Mouse (Mus musculus) brain, embryonic 18.5 days (tissue): ENCODE measurements at regions not wholly inside any gene's neighbourhood (a gene's known extent, or its start where the extent isn't known, plus 50 kb on each side); places are given as distances from the start of the nearest gene placed in this dataset.
A peak's percentile ranks its signal among the peaks of the same experiment; 100 is the strongest.
"Not testable (repeated sequence)": the region's sequence is repeated elsewhere in the genome, so short reads cannot be mapped to it uniquely, and the experiment has no call there.

Experiments
- DNase-seq: peaks from one replicate; pipeline ENCODE4 v3.0.0-alpha.2; 2012; ENCODE audit warnings: low read depth, low spot score

DNA sequence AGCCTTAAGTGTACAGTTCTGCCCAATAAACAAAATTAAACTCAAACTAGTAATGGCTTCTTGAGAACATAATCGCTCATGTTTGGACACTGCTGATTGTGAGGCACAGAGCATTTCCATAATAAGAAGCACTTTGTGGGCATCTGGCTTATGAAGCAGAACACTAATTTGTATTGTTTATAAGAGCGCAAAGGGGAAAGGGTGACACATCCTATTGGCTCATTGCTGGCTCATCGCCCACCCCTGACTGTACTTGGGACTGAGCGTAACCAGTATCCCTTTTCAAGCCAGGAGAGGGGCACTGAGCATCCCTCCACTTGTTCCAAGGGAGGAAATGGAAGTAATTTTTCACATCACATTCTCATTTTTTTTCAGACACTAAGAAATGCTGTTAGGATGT, 288.0 kb downstream of the Sfmbt2 start:
- no peak for DNase-seq

DNA sequence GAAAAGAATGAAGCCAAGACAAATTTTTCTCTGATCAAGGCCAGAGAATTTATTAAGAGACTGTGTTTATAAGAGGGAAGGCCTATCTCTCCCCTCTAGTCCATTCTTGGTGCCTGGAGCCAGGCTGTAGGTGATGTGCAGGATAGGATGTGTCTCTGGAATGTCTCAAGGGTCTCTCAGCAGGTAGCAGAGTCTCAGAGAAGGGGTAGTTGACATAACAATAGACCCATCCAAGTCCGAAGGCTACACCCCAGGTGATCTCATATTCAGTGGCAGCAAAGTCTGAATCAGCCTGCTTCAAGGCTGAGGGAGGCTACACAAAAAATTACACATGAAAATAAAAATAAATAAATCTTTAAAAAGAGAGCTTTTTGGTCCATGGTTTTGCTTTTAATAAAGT, 297.6 kb downstream of the Sfmbt2 start:
- DNase-seq, result not testable (repeated sequence)

DNA sequence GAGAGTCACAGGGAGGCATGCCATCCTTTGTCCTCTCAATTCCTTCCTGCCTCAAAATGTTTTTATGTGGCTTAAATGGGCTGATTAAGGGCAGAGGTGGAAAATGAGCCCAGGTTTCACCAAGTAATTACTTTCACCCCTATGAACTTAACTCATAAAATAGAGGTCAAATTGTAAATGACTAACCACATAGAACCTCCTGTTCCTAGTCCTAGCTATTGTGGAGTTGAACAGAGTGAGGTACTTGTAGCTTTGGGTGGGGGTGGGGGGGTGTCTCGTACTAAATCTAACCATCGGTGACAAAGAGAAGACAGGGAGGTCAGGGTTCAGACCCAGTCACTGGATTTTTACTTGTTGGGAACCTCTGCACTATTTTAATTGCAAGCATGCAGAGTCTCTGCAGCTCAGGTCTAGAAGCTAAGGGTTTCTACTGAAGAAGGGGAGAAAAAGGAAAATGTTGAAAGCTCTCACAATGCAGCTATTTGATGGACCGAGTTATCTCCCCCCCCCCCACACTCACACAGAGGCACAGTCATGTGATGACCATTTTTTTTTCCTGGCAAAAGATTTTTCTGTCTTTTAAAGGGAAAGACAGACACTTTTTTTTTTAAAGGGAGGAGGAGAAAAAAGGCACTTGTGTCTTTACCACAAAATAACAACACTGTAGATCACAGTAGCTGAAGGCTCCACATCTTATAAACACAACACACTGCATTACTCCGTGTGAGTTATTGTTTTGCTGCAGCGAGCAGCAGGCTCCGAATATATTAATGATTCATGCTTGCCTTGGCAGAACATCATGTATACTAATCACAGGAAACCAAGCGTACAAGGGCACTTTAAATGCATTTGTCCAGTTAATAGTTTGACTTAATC, 300.4 kb downstream of the Sfmbt2 start:
- DNase-seq, result no peak

DNA sequence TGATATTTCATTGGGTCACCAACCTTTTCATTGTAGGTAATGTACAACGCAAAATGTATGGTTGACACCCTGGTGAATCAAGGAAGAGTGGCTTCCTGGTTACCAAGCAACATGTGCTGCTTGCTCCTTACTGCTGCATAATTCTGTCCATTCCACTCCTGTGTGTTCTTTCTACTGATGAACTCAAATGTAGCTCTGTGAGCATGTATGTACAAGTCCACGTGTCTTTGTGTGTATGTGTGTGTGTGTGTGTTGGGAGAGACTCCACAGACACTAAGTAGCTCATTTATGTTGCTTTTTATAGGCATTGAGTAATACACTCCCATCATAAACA, 301.0 kb downstream of the Sfmbt2 start:
- DNase-seq, result no peak

GRCm38 (mm10) chr2:10672196-10672595, 301.9 kb downstream of the Sfmbt2 start:
- DNase-seq, result no peak

DNA sequence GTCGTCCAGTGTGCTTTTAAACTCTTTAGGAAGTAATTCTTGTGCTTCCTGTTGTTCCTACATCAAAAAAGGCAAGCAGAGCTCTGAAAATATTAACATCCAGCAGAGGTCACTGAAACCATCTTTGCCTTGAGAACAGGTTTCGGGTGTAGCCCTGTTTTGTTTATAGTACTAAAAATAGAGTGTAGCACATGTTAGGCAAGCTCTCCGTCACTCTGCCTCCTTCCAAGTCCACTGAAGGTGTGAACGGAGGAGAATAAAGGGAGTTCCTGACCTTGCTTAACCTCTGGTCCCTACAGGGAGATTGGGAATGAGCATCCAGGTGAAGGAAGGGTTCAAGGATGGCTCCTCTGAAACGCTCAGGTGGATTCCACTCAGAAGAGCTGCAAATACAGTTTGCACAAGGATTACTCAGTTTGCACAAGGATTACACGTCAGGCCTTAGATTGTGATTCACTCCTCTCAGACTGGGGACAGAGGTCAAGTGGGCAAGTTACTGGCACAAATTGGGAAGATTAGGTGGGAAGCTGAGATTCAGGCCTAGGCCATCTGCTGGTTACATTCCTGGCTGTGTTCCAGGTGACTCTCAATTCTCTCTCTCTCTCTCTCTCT, 304.5 kb downstream of the Sfmbt2 start:
- DNase-seq, result no peak

DNA sequence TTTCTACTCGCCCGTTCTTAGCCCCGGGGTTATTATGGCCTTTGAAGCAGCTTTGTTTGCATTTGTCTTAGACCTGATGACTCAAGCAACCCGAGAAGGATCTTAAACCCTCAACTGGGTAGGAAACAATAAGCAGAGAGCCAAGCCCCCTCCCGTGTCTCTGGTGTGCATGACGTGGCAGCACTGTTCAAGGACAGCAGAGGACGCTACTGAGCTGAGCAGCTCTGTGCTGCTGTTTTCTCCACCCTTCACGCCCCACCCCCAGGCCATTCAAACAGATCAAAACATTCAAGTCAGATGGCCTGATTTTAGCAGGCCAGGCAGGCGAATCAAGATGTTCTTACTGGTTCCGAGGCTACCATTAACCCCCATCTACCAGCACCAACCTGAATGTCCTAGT, 331.1 kb downstream of the Sfmbt2 start:
- no peak for DNase-seq

DNA sequence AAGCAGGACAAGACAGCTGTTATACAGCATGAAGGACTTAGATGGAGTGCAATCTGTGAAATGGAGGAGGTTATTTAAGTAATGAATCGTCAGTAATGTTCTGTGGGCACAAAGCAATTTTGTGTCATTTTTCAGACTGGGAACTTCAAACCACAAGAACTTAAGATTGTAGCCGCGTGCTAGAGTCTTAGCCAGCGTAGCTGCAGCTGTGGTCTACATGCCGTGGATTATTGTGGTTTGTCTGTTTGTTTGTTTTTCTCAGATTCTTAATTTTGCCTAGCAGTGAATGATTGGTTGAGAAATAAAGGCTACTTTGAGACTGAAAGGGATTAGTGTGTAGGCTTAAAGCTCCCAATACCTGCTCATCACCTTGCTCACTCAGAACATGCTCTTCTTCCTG, 348.1 kb downstream of the Sfmbt2 start:
- no peak for DNase-seq

DNA sequence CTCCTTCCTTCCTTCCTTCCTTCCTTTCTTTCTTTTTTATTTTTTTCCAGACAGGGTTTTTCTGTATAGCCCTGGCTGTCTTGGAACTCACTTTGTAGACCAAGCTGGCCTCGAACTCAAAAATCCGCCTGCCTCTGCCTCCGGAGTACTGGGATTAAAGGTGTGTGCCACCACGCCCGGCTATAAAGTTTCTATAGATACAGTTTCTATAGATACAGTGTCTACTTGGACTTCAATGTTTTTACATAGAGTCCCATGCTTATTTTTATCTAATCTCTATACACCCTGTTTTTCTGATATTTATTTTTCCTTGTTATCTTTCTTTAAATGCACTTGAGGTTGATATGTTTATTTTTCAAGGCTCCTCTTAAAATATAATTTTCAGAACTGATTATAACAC, 364.0 kb downstream of the Sfmbt2 start:
- not testable (repeated sequence) for DNase-seq

- no peak for DNase-seq
These were observed 366.6 kb downstream of the Sfmbt2 start for GRCm38 (mm10) chr2:10736696-10737457.

- no peak for DNase-seq
These were observed 367.1 kb downstream of the Sfmbt2 start for GRCm38 (mm10) chr2:10737458-10737775.

DNA sequence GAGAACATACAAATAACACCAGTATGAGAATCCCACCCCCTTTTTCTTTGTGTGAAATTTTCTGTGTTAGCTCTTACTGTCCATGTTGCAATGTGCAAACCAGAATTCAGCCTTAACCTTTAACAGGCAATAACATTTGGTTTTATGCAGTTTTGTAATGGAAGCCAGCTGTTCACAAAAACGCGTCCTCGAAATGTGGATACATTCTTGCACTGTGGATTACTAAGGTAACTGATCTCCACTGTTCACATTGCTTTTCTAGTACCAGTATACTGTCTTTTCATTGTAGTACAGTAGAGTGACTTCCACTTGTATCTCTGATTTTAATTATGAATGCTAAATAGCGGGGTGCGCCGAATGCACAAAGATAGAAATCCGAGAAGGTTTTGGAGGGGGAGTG, 374.8 kb downstream of the Sfmbt2 start:
- no peak for DNase-seq

- no peak for DNase-seq
These were observed 385.1 kb downstream of the Sfmbt2 start for GRCm38 (mm10) chr2:10755375-10755774.

DNA sequence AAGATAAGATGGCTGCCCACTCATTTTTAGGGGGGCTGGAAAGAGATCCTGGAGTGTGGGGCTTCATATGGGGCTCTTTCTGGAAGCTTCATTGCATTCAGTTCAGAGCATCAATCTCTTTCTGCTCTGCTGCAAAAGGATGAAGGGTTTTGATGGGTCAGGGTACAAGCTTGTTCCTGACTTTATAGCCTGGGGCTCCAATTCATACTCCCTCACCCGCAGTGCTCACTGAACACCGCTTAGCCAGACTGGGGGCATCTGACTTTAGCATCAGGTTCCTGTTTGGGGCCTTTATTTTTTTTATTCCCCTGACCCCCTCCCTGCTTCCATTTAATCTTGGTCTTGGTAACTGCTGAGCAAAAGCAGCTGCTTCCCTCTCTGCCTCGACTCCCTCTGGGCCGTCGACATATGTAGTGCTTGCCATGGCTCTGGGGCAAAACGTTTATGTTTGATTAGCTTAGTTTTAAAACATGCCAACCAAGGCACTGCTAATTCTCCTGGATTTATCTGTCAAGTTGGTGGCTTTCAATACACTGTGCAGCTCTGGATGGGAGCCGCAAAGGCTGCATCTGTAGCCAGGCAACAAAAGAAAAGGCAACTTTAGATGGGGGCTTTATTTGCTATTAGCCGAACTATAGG, 387.0 kb downstream of the Sfmbt2 start:
- no peak for DNase-seq

- DNase-seq, result no peak
These were observed 387.6 kb downstream of the Sfmbt2 start for GRCm38 (mm10) chr2:10757886-10758285.

- DNase-seq, result no peak
These were observed 391.9 kb downstream of the Sfmbt2 start for GRCm38 (mm10) chr2:10762236-10762635.

DNA sequence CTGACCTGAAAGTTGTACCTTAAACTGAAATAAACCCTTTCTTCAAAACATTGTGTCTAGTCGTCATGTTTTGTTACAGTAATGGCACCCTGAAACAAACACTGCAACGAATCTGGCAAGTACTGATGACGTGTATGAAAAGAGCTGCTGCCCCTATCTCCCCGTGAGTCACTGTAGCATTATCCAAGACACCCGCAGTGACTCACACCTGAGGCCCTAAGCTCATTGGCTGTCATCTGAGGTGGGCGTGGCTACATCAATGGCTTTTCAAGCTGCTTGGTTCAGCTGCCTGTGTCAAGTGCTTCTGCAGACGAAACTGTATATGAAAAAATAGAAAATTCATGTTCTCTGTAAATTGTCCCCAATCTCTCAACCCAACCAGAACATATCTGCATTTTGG, 388.8 kb upstream of the Prkcq start:
- no peak for DNase-seq

GRCm38 (mm10) chr2:10783594-10783993, 388.3 kb upstream of the Prkcq start:
- DNase-seq, result no peak

DNA sequence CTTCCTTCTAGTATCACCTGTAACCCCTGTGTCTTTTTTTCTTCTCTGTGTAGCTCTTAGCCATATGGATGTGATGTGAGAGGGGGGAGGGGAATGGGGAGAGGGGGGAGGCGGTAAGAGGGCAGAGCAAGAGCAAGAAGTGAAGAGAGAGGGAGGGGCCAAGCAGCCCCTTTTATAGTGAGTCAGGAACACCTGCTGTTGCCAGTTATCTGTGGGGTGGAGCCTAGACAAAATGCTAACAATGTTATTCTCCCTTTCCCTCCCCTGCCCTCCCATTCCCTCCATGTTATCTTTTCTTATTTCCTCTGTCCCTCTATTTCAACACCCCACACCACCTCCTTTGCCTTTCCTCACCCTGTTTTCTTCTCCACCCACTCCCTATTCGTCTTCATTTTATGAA, 387.6 kb upstream of the Prkcq start:
- DNase-seq, result no peak

- DNase-seq, result peak; percentile 34
These were observed 386.8 kb upstream of the Prkcq start for GRCm38 (mm10) chr2:10785156-10785555.

- peak; percentile 82 for DNase-seq
These were observed 383.4 kb upstream of the Prkcq start for GRCm38 (mm10) chr2:10788509-10788908.

- DNase-seq, result no peak
These were observed 380.7 kb upstream of the Prkcq start for GRCm38 (mm10) chr2:10791233-10791632.
